Mouse (Mus musculus) spleen, postnatal 36 days (tissue): ENCODE measurements around the gene Zcchc4.

Source experiments
- DNase-seq, 2 experiments: peaks; one replicate each; pipeline ENCODE4 v3.0.0; 2022; ENCODE audit warnings: low spot score in 2 of 2, mixed read lengths in 1 of 2

Zcchc4 gene

DNA sequence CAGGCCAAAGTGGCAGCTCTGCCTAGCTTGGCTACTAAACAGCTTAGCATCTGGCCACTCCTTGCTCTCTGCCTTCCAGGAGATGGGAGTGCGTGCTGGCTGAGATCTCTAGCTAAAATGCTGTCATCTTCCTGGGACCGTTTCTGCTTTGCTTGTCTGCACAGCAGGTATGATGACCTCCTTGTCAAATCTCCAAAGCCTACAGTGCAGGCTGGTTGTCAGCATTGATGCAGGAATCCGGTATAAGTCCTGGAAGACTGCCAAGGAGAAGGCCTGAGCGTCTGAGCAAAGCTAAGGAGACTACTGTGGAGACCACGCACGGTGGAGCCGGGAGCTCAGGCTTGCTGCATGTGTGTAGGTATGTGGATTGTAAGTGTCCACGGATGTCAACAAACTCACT, at the start of gene Zcchc4:
Gene Zcchc4 (plus strand): TSS at position 173 of the 400 bp plus-strand sequence.
- no peak for DNase-seq

DNA sequence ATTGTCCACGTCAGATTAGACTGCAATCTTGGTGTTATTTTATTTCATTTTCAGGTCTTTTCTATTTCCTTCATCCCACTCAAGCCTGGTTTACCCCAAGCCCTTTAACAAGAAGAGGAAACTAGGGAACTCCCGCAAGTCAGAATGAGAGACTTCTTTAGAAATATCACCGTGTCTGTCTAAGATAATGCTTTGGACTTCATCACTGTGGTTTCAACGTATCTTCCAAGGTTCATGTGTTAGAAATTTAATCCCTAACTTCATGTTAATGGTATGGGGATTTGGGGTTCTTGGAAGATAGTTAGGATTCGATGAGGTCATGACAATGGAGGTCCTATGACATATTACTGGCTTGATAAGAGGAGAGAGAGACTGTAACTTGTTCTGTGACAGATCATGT, 47.5 kb upstream of the Zcchc4 start:
- no peak for DNase-seq

DNA sequence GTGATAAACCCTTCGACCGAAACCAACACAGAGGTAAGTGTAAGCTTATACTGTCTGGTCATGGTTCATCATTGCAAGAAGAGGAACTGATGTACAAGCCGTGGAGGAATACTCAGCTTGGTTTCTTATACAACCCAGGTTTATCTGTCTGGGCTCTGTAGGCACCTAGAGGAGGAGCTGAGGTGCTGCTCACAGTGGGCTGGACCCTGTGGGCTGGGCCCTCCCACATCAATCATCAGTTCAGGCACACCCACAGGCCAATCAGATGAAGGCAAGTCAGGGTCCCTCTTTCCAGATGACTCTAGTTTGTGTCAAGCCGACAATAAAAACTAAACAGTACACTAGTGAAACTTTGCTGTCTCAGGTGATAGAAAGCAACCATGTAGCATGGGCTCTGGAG, 42.4 kb upstream of the Zcchc4 start:
- no peak for DNase-seq

DNA sequence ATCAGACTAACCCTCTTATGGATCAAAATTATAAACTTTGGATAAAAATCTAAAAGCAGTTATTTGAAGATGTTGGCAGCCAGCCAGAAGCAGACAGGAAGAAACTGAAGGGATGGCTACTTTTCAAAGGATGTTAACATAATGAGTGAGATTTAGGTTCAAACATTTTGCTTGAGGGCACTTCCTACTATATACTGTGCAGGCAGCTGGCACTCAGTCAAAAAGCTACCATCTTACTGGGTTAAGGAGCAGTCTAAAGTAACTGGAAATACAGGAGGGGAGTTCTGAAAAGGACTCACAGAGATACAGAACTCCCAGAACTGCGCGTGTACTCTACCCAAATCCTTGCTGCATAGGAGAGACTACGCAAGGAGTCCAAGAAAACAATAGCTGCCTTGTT, 39.2 kb upstream of the Zcchc4 start:
- DNase-seq: no peak

DNA sequence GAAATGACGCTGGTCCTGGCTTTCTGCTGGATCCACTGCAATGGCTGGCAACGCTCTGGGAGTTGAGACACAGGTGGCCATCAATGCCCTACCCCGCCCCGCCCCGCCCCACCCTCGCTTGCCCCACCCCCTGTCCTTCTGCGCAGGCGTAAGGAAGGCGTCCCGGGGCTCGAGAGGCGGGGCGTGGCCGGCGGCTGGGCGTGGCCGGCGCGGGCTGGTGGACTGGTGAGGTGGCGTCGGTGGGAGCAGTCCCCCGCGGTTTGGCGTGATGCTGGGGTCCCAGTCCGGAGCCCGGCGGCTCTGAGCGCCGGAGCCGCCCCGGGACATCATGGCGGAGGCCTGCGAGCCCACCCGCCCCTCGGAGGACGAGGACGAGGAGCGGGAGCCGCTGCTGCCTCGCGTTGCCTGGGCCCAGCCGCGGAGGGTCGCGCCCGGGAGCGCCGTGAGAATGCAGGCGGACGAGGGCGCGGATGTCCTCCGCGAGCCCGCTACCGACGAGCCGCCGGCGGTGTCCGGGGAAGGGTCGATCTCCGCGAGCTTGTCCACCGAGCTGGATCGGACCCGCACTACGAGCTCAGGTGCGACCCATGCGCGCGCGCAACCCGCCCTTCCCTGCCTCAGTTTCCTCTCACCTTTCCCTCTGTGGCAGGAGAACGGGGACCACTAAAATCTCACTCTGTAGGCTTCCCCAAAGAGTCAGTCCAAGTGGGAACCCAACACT, 33.7 kb upstream of the Zcchc4 start, which contains the start of gene Pi4k2b:
Gene Pi4k2b (plus strand): TSS at position 184 of the 721 bp plus-strand sequence.
- peak; percentile 83 to 87 for DNase-seq

DNA sequence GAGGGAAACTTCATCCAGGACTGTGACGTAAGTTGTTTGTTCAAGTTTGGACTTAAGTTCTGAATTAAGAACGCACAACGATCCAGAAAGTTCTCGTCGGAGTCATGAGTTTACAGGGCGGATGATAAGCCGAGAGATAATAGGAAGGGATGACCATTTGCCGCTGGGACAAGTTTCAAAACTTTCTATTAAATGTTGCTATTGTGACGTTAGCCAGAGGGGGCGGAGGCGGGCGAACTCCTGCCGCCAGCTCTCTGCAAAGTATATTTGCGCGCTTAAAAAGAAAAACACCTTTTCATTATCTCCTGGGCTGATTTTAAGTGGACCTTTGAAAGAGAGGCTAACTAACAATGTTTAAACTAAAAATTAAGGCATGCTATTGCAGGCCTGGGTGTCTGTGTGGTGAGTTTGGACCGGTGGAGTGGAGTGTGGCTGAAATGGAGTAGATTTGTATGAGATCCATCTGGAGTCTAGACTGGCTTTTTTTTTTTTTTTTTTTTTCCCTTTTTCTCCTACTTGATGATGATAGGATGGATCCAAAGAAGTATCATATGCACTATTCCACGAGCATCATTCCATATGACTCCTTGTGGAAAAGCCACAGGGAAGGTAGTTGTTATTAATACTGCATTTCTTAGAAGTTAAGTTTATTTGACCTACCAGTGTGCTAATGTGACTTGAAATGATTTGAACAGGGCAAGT, 32.9 kb upstream of the Zcchc4 start:
- DNase-seq: peak; percentile 43 to 57

DNA sequence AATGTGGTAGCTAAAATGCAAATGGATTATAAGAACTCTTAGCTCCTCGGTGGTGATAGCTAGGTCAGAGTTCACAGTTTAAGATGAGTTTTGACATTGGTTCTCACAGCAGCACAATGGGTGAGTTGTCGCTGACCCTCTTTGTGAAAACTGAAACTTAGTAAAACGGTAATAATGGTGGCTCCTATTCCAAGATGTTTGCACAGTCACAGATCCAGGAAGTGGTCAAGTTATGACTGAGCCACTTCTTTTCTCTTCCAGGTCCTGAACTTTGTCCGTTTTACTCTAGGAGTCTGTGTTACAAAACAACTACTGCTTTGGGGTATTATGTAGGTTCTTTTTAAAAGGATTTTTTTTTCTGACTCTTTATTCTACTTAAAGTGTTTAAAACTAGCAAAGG, 32.0 kb upstream of the Zcchc4 start:
- DNase-seq: no peak

DNA sequence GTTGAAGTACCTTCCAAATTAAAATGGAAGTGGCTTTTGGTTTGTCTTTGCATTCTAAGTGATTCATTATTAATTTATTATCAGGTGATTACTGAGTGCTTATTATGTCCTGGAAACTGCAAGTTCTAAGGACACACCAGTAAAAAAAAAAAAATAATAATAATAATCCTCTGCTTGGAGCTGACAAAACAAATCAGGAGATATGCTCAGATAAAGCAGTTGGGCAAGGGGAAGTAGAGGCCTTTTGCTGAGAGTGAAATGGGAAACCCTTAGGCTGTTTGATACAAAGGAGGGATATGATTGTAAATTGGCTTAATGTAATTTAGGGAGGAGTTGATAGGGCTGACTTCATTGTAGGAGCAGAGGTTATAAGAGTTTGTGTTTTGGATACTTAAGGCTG, 28.3 kb upstream of the Zcchc4 start:
- DNase-seq: no peak

DNA sequence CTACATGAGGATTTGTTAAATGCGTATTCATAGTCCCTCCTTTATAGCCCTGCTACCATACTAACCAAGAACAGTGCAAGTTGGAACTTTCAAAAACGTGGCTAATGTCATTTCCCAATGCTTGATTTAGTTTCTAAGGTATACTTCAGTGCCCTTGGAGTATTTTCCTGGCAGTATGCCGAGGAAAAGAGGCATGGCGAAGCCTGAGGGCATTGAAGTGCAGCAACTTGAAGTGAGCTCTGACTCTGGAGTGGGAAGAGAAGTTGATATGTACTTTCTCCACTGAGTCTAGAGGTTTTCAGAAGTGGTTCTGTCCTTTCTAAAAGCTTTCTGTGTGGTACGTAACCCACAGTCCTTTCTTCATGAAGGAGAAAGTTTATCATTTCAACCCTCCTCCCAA, 26.5 kb upstream of the Zcchc4 start:
- no peak for DNase-seq

DNA sequence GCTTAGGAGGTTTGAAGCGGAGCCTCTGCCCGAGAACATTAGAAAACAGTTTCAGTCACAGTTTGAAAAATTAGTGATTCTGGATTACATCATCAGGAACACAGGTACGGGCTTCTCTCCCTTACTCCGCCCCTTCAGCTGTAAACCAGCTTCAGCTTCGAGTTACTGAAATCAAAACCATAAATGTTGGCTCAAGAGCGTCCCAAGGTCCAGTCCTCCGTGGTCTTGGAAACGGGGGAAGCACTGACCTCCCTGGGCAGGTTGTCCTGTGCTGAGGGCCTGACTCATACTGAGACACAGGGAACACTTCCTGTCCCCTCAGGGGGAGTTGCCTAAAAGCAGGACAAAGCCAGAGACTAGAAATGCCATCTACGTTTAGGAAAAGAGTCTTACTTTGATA, 22.1 kb upstream of the Zcchc4 start:
- DNase-seq: no peak

DNA sequence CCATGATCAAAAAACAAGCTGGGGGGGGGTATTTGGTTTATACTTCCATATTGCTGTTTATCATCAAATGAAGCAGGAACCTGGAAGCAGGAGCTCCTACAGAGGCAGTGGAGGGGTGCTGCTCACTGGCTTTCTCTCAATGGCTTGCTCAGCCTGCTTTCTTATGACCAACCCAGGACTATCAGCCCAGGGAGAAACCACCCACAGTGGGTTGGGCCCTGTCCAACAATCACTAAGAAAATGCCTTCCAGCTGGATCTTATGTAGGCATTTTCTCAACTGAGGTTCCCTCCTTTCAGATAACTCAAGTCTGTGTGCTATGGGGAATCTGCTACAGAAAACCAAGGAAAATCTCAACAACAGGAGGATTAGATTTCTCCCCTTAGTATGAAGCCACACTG, 21.0 kb upstream of the Zcchc4 start:
- DNase-seq: no peak

DNA sequence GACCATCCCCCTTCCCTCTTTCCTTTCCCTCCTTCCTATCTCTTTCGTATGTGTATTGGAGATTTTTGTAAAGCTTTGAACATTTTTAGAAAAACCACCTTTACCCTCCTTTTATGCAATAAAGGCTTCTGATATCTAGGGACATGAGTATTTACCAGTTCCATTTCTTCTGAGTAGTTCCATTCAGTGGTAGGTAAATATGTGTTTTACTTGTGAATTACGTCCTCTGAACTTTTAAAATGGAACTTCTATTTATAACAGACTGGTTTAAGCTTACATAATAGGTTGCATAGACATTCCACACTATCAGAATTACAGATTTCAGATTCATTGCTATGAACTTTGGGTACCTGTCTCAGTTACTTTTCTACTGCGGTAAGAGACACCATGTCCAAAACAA, 19.9 kb upstream of the Zcchc4 start:
- DNase-seq: no peak

DNA sequence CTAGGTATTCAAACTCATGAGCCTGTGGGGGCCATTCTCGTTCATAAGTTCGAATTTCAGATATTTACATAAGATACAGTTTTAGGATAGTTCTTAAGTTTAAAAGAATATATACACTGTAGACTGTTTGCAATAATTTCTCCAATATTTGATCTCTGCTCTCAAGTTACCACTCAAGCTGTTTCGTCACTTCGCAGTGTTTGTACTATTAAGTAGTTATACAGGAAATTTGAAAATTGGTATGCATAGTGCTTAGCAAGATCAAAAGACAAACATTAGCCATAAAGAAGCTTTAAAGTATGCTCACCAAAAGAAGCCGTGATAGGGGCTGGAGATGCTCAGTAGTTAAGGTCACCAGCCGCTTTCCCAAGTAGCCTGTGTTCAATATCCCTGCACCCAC, 19.2 kb upstream of the Zcchc4 start:
- no peak for DNase-seq

DNA sequence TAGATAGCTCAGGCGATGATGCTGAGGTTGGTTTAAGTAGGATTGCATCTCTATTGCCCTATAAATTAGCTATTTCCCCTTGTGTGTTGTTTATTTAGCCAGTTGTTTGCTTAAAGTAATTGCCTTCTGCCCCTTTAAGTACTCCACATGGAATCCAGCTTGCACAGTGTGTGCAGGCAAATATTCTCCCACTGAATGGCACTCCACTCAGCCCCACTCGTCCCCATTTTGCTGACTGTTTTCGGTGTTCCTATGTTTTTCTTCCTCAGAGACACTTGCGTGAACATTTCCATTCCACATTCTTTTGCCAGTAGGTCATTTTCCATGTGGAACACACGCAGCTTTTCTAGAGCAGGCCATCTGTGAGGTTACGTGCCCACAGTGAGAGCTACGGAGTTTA, 12.6 kb upstream of the Zcchc4 start:
- DNase-seq: no peak

DNA sequence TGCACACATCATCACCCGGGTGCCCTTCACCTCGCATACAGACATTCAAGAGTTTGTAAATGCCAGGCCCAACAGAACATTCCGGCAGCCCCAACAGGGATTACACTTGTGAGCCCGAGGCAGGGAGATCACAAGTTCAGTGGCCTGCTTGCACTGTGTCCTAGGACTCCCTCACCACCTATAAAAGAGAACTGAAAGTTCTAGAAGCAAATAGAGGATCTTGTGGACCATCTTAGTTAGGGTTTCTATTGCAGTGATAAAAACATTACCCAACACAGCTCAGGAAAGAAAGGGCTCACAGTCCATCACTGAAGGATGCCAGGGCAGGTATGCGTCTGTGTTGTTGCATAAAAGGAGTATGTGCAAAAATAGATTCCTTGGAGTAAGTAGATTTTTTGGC, 942 bp upstream of the Zcchc4 start:
- DNase-seq: no peak

DNA sequence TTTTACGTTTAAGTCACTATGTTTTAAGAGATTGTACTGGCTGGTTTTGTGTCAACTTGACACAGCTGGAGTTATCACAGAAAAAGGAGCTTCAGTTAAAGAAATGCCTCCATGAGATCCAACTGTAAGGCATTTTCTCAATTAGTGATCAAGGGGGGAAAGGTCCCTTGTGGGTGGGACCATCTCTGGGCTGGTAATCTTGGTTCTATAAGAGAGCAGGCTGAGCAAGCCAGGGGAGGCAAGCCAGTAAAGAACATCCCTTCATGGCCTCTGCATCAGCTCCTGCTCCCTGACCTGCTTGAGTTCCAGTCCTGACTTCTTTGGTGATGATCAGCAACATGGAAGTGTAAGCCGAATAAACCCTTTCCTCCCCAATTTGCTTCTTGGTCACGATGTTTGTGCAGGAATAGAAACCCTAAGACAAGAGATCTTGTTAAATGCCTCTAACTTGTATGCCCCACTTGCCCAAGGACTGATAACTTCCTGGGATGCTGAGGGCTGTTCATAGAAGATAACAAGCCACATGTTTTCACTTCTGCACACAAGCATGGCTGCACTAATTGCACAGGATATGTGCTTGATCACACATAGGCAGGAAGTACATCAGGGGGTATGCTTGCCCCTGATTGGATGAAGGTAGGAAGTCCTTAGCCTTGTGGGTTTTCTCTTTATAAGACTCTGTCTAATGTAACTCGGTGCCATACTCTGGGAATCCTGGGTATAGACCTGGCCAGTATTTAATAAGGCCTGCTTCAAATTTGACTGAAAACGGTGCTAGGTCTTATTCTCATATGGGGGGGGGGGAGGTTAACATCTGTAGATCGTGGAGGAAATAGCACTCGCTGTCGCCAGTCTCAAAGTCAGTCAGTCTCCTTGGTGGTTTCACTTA, 1.5 kb downstream of the Zcchc4 start:
- DNase-seq: peak; percentile 13 to 38

DNA sequence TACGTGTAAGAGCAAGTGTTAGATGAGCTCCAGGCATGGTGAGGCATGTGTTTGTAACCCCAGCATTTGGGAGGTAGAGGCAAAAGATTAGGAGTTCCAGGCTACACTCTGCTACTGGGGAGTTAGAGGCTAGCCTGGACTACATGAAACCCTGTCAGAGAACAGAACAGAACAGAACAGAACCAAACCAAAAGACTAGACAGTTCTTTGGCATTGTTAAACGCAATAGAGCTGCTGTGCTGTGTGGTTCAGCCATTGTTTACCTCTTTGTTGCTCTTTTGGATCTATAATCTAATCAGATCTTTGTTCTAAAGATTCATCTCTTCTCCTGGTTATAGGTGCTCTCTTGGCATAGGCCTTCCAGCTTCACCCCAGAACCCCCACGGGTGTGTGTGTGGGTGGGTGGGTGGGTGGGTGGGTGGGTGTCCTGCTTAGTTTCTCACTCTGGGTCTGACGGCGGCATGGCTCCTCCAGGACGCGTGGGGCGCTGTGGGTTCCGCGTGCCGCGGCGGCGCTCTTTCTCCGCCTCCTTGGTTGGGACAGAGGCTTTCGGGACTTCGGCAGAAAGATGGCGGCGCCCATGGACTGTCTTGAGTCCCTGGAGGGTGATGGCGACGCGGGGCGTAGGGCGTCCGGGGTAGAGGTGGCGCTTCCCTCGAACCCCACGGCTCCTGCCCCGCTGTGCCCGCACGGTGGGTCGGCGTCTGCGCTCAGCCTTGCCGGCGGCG, 7.5 kb downstream of the Zcchc4 start:
- peak; percentile 79 to 86 for DNase-seq

DNA sequence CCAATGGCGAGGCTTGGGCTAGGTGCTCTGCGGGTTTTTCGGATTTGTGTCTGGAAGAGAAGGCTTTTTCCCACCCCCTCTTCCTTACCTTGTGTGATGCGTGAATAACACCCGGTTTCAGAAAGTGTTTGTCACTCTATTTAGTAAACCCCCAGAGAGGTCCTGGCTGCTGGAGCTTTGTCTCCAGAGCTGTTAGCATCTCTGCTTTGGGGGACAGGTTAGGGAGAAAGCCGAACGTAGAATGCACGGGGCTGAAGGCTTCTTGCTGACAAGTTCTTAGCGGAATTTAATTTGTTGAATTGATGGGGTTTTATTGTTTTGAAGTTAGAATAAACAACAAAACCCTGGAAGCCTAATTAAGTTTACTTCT, 8.0 kb downstream of the Zcchc4 start:
- DNase-seq: peak in 1 of 2 experiments; percentile 2

DNA sequence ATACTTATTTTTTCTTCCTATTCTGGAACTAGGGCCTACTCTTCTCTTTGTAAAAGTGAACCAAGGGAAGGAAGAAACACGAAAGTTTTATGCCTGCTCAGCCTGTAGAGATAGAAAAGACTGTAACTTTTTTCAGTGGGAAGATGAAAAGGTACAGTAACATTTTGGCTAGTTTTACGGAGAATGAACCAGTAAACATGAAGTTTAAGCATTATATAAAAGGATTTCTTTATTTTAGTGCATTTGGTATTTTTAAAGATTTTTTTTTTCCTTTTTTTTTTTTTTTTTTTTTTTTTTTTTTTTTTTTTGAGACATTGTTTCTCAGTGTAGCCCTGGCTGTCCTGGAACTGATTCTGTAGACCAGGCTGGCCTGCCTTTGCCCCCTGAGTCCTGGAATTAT, 8.7 kb downstream of the Zcchc4 start:
- DNase-seq: no peak

DNA sequence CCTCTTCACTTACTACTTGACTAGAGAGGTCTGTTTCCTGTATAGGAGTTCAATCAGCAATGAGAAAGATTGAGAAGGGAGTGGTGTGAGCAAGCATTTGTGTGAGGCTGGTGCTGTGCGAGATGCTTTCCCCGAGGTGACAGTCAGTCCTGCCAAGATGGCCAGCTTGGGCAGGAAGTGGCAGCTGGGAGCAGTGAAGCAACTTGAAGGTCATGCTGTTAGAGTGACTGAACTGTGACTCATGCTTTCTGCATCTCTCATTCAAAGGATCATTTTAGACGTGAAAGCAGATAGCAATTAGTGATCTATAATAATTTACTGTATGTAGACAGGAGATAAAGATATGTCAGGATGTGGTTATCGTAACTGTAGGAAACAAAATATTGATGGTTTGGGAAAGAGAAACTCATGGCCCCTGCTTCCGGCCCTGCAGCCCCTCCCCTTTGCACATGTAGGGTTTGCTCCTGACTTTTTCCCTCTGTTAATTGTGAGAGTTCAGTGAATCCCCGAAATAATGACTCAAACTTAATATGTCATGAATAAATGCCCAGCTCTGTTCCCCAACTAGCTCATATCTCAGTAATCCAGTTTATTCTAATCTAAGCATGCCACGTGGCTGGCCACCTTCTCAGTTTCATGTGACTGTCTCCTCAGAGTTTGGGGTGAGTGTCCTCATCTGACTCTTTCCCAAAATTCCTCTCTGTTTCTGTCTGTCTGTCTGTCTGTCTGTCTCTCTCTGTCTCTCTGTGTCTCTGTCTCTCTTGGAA, 11.5 kb downstream of the Zcchc4 start:
- DNase-seq: no peak

DNA sequence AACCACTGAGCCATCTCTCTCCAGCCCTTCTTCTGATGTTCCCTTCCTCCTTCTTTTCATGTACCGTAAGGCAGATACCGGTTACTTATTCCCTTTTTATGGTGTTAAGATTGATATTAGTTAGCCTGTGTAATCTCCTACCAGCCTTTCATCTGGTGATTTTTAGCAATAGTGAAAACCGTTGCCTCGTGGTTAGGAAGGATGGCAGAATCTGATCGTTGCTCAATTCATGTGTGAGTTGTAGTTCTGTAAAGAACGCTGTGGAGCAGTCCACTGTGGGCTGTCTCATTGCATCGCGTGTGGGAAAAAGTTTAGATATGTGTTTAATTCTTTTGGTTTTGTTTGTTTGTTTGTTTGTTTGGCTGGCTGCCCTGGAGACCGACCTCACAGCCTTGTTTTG, 18.0 kb downstream of the Zcchc4 start:
- DNase-seq: no peak
